Mouse (Mus musculus): ENCODE data around the gene 9530003J23Rik.
A peak's percentile ranks its signal among the peaks of the same experiment; 100 is the strongest.
"Not testable (repeated sequence)": the region's sequence is repeated elsewhere in the genome, so short reads cannot be mapped to it uniquely, and the experiment has no call there.

9530003J23Rik gene

GRCm38 (mm10) chr10:117238603-117239002 is at the start of gene 9530003J23Rik:
TSS of gene 9530003J23Rik (minus strand) at chr10:117238703.
- no peak for DNase-seq

- DNase-seq, result no peak
Observed at GRCm38 (mm10) chr10:117287226-117287850, 48.8 kb upstream of the 9530003J23Rik start.

GRCm38 (mm10) chr10:117286366-117286970 is 48.0 kb upstream of the 9530003J23Rik start:
- DNase-seq, result no peak

GRCm38 (mm10) chr10:117285584-117285983 is 47.1 kb upstream of the 9530003J23Rik start:
- DNase-seq, result not testable (repeated sequence)

- no peak for DNase-seq
Observed at GRCm38 (mm10) chr10:117284578-117285520, 46.3 kb upstream of the 9530003J23Rik start.

GRCm38 (mm10) chr10:117283871-117284577 is 45.5 kb upstream of the 9530003J23Rik start:
- no peak for DNase-seq

GRCm38 (mm10) chr10:117283196-117283595 is 44.7 kb upstream of the 9530003J23Rik start:
- not testable (repeated sequence) for DNase-seq

- DNase-seq, result no peak
Observed at GRCm38 (mm10) chr10:117282551-117282950, 44.0 kb upstream of the 9530003J23Rik start.

- DNase-seq, result peak in 1 of 2 experiments; percentile 34
Observed at GRCm38 (mm10) chr10:117282049-117282448, 43.5 kb upstream of the 9530003J23Rik start, which contains the start of gene Lyz2. TSS of gene Lyz2 (minus strand) at chr10:117282321.

GRCm38 (mm10) chr10:117281381-117281920 is 42.9 kb upstream of the 9530003J23Rik start:
- no peak for DNase-seq

GRCm38 (mm10) chr10:117280000-117280399 is 41.5 kb upstream of the 9530003J23Rik start:
- peak in 1 of 2 experiments; percentile 5 for DNase-seq

- DNase-seq, result not testable (repeated sequence)
Observed at GRCm38 (mm10) chr10:117278510-117278909, 40.0 kb upstream of the 9530003J23Rik start.

- DNase-seq, result not testable (repeated sequence)
Observed at GRCm38 (mm10) chr10:117277779-117278178, 39.3 kb upstream of the 9530003J23Rik start.

- DNase-seq, result no peak
Observed at GRCm38 (mm10) chr10:117275681-117276369, 37.3 kb upstream of the 9530003J23Rik start.

GRCm38 (mm10) chr10:117274645-117275044 is 36.1 kb upstream of the 9530003J23Rik start:
- not testable (repeated sequence) for DNase-seq

GRCm38 (mm10) chr10:117272023-117272422 is 33.5 kb upstream of the 9530003J23Rik start:
- no peak for DNase-seq

GRCm38 (mm10) chr10:117259870-117260269 is 21.4 kb upstream of the 9530003J23Rik start:
- no peak for DNase-seq

GRCm38 (mm10) chr10:117235866-117236265 is 2.6 kb downstream of the 9530003J23Rik start:
- peak in 1 of 2 experiments; percentile 16 for DNase-seq

- peak in 1 of 2 experiments; percentile 46 for DNase-seq
Observed at GRCm38 (mm10) chr10:117234825-117235224, 3.7 kb downstream of the 9530003J23Rik start.

GRCm38 (mm10) chr10:117229826-117230225 is 8.7 kb downstream of the 9530003J23Rik start:
- DNase-seq, result peak; percentile 77 to 93

- DNase-seq, result peak in 1 of 2 experiments; percentile 28
Observed at GRCm38 (mm10) chr10:117226002-117226401, 12.5 kb downstream of the 9530003J23Rik start.
